Mouse (Mus musculus) Patski (cell line): ENCODE results near the gene Hes6. TPM values are rescaled to one million over a fixed set of nuclear protein-coding genes. Genes with fewer than 3 reads are reported as not detected.

Experiments used
- ATAC-seq: fragments of 100-300 bp; one replicate; pipeline ENCODE4 v1.8.0; 2021
- CTCF ChIA-PET: fragments of 350-600 bp; sonication (Branson Sonifier 250); formaldehyde crosslinking; loops from one replicate; lab custom pipeline; 2022; ENCODE audit warnings: inconsistent platforms; lab: Charles Lee
- POLR2A ChIA-PET: fragments of 350-600 bp; sonication (Branson Sonifier 250); formaldehyde crosslinking; loops from one replicate; lab custom pipeline; 2022; ENCODE audit warnings: antibody characterized with exemption, inconsistent platforms; lab: Charles Lee
- DNase-seq: peaks from one replicate; pipeline ENCODE4 v3.0.0-alpha.2; 2011; ENCODE audit warnings: low read depth, low spot score
- H3K27me3 ChIP-seq: fragments of 371-371 bp; one replicate; pipeline ENCODE4 v1.5.1; 2021
- CTCF ChIP-seq: fragments of 100-300 bp; IDR thresholded peaks from one replicate; pipeline ENCODE4 v1.5.1; 2021
- in situ Hi-C: fragments of 300-500 bp; cut with MboI; formaldehyde crosslinking; loops from 3 replicates; pipeline ENCODE4 v1.11.1; 2018; ENCODE audit warnings: low pct_unique_long_range_greater_than_20kb, mixed read lengths
- polyA plus RNA-seq: library from polyadenylated mRNA; unstranded; gene quantifications from one replicate; pipeline ENCODE4 v1.2.3, GENCODE M21; 2021

Hes6 gene
- polyA plus RNA-seq, 1 experiment from 2014 or later, result 52.9 TPM

GRCm38 (mm10) chr1:91428614-91429013, 14.8 kb upstream of the Hes6 start:
- TF ChIP-seq CTCF, result no peak
- DNase-seq (no peak), ATAC-seq (no peak)
- in situ Hi-C loops, result loop anchor here (5.0 kb wide), 1 partner anchor 59 kb away; no protein-coding TSS in a partner anchor
- ChIA-PET POLR2A (interaction anchor here (0.7 to 1.4 kb wide), 2 partner anchors 27 to 54 kb away, joined by 3 read pairs; no protein-coding TSS in a partner anchor), CTCF (interaction anchor here (0.6 to 5.3 kb wide), 4 partner anchors 13 to 54 kb away, joined by 3 to 40 read pairs (median 4); no protein-coding TSS in a partner anchor)
- H3K27me3 ChIP-seq, result no peaks in the 10 kb centered on the region

GRCm38 (mm10) chr1:91426397-91426796, 12.6 kb upstream of the Hes6 start:
- TF ChIP-seq CTCF, result no peak
- H3K27me3 ChIP-seq, result no peaks in the 10 kb centered on the region
- ChIA-PET POLR2A (no interaction called here), CTCF (interaction anchor here (1.0 to 5.3 kb wide), 3 partner anchors 13 to 57 kb away, joined by 3 to 40 read pairs (median 3); partner anchors contain the start of gene Hes6)
- ATAC-seq (no peak), DNase-seq (no peak)
- in situ Hi-C loops, result loop anchor here (5.0 kb wide), 1 partner anchor 61 kb away; no protein-coding TSS in a partner anchor

- ChIA-PET CTCF (interaction anchor here (1.5 kb wide), 1 partner anchor 63 kb away, joined by 6 read pairs; no protein-coding TSS in a partner anchor), POLR2A (no interaction called here)
- no peak for TF ChIP-seq CTCF
- in situ Hi-C loops, result no loop called here
- ATAC-seq (no peak), DNase-seq (no peak)
- H3K27me3 ChIP-seq, result no peaks in the 10 kb centered on the region
Observed at GRCm38 (mm10) chr1:91420601-91421065, 6.8 kb upstream of the Hes6 start.

GRCm38 (mm10) chr1:91419862-91420600, 6.2 kb upstream of the Hes6 start:
- TF ChIP-seq CTCF, result no peak
- no peaks in the 10 kb centered on the region for H3K27me3 ChIP-seq
- CTCF ChIA-PET, result interaction anchor here (1.5 kb wide), 1 partner anchor 63 kb away, joined by 6 read pairs; no protein-coding TSS in a partner anchor
- in situ Hi-C loops, result no loop called here
- POLR2A ChIA-PET, result no interaction called here
- DNase-seq (no peak), ATAC-seq (no peak)

- no peaks in the 10 kb centered on the region for H3K27me3 ChIP-seq
- TF ChIP-seq CTCF, result no peak
- no peak for DNase-seq
- ChIA-PET POLR2A (no interaction called here), CTCF (interaction anchor here (0.7 kb wide), 1 partner anchor 12 kb away, joined by 3 read pairs; no protein-coding TSS in a partner anchor)
- no peak for ATAC-seq
- in situ Hi-C loops, result no loop called here
Observed at GRCm38 (mm10) chr1:91417991-91418390, 4.2 kb upstream of the Hes6 start.

- DNase-seq (no peak), ATAC-seq (no peak)
- ChIA-PET POLR2A (no interaction called here), CTCF (interaction anchor here (0.8 to 3.4 kb wide), 2 partner anchors 9 to 68 kb away, joined by 3 to 14 read pairs; no protein-coding TSS in a partner anchor)
- no peaks in the 10 kb centered on the region for H3K27me3 ChIP-seq
- TF ChIP-seq CTCF, result no peak
- in situ Hi-C loops, result no loop called here
Observed at GRCm38 (mm10) chr1:91415311-91415710, 1.5 kb upstream of the Hes6 start.

GRCm38 (mm10) chr1:91414903-91415302, 1.1 kb upstream of the Hes6 start:
- in situ Hi-C loops, result no loop called here
- CTCF ChIA-PET, result interaction anchor here (0.8 to 3.4 kb wide), 2 partner anchors 8 to 69 kb away, joined by 3 to 14 read pairs; no protein-coding TSS in a partner anchor
- DNase-seq (no peak), ATAC-seq (no peak)
- POLR2A ChIA-PET, result no interaction called here
- no peaks in the 10 kb centered on the region for H3K27me3 ChIP-seq
- TF ChIP-seq CTCF, result no peak

- CTCF ChIA-PET, result interaction anchor here (0.9 to 1.4 kb wide), 2 partner anchors 14 to 70 kb away, joined by 3 read pairs; no protein-coding TSS in a partner anchor
- no peak for ATAC-seq
- in situ Hi-C loops, result no loop called here
- POLR2A ChIA-PET, result interaction anchor here (0.6 to 1.0 kb wide), 4 partner anchors 16 to 59 kb away, joined by 3 to 8 read pairs (median 3); no protein-coding TSS in a partner anchor
- TF ChIP-seq CTCF, result no peak
- no peak for DNase-seq
- no peaks in the 10 kb centered on the region for H3K27me3 ChIP-seq
Observed at GRCm38 (mm10) chr1:91413536-91413897, 321 bp downstream of the Hes6 start.

GRCm38 (mm10) chr1:91413030-91413506, 770 bp downstream of the Hes6 start:
- POLR2A ChIA-PET, result interaction anchor here (0.6 to 1.5 kb wide), 4 partner anchors 15 to 163 kb away, joined by 3 to 8 read pairs (median 4); partner anchors contain the start of gene Ube2f
- no peak for TF ChIP-seq CTCF
- in situ Hi-C loops, result no loop called here
- CTCF ChIA-PET, result interaction anchor here (0.9 to 1.4 kb wide), 2 partner anchors 14 to 71 kb away, joined by 3 read pairs; no protein-coding TSS in a partner anchor
- H3K27me3 ChIP-seq, result no peaks in the 10 kb centered on the region
- ATAC-seq, result peak; percentile 98
- DNase-seq, result no peak

GRCm38 (mm10) chr1:91412286-91413029, 1.4 kb downstream of the Hes6 start:
- ATAC-seq (peak; percentile 17), DNase-seq (no peak)
- in situ Hi-C loops, result no loop called here
- CTCF ChIA-PET, result interaction anchor here (1.4 kb wide), 1 partner anchor 15 kb away, joined by 3 read pairs; no protein-coding TSS in a partner anchor
- POLR2A ChIA-PET, result interaction anchor here (0.7 to 1.5 kb wide), 3 partner anchors 70 to 162 kb away, joined by 3 to 5 read pairs (median 3); partner anchors contain the start of gene Ube2f
- no peaks in the 10 kb centered on the region for H3K27me3 ChIP-seq
- TF ChIP-seq CTCF, result no peak
